Mouse (Mus musculus): Measurements from ENCODE around the gene Ift122.
"Not testable (repeated sequence)": the region's sequence is repeated elsewhere in the genome, so short reads cannot be mapped to it uniquely, and the experiment has no call there.

Gene Ift122

DNA sequence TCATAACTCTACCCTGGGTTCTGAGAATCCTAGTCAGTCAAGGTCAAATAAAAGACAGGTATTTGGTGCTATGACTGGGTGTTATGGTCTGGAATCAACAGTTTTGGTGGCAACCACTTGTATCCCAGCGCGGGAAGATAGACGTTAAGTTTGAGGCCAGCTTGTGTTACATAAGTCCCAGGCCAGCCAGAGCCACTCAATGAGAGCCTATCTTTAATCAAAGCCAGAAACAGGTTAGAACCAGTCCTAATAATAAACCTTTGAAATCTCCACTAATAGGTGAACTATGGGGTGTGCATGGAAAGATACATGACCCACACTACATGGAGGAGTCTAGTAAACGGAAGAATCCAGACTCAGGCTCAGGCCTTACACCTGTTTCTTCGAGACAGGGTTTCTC is 14.5 kb upstream of the Ift122 start:
- in situ Hi-C loops (cut with MboI; ENCODE audit: unreplicated experiment in 2 of 2), result no loop called here

GRCm38 (mm10) chr6:115845006-115845405 is 8.3 kb upstream of the Ift122 start:
- in situ Hi-C loops (cut with MboI; ENCODE audit: unreplicated experiment in 2 of 2), result loop anchor here in 1 of 2 experiments (5.0 to 10.0 kb wide), 2 partner anchors 152 to 290 kb away; partner anchors contain the start of gene Plxnd1

DNA sequence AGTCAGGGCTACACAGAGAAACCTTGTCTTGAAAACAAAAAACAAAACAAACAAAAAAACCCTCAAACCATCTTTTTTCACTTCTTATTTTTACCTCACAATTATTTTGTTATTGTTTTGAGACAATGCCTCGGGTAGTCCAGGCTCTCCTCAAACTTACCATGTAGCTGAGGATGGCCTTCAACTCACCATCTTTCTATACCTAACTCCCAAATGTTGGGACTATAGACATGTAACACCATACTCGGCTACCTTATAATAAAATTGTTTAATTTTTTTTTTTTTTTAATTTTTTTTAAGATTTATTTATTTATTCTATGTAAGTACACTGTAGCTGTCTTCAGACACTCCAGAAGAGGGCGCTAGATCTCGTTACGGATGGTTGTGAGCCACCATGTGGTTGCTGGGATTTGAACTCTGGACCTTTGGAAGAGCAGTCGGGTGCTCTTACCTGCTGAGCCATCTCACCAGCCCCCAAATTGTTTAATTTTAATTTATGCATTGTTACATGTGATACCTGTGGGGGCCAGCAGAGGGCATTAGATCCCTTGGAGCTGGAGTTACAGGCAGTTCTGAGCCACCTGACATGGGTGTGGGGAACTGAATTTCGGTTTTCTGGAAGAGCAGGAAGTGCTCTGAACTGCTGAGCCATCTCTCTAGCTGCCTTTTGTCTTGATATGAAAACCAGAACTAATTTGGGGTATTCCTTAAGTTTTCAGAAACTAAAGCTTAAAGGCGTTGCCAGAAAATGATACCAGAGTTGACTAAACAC is 6.4 kb upstream of the Ift122 start:
- in situ Hi-C loops (cut with MboI; ENCODE audit: unreplicated experiment in 2 of 2), result loop anchor here in 1 of 2 experiments (5.0 to 10.0 kb wide), 2 partner anchors 150 to 288 kb away; partner anchors contain the start of gene Plxnd1

GRCm38 (mm10) chr6:115848598-115849304 is 4.5 kb upstream of the Ift122 start:
- in situ Hi-C loops (cut with MboI; ENCODE audit: unreplicated experiment in 2 of 2), result loop anchor here in 1 of 2 experiments (5.0 to 10.0 kb wide), 2 partner anchors 149 to 286 kb away; partner anchors contain the start of gene Plxnd1

DNA sequence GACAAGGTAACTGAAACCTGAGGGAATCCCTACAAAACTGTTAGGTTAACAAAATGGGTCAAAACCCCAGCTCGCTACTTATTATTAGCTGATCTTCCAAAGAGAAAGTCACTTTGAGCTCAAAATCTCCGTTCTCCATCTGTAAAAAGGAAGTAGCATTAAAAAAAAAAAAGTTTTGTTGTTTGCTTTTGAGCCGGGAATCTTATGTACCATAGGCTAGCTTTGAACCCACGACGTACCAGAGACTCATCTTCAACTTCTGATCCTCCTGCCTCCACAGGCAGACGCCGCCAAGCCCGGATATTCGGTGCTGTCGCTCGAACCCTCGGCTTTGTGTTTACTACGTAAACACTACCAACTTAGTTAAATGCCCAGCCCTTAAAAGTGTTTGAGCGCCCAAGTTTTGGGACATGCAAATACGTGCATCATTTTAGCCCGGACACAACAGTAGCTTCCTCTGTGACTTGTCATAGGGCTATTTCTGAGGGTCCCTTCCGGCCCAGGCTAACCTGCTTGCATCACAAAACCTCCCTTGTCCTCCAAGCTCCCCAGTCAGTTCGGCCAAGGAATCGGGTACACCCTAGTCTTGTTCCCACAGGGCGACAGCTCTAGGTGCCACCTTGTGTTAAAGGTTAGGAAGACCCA is 702 bp upstream of the Ift122 start:
- in situ Hi-C loops (cut with MboI; ENCODE audit: unreplicated experiment in 2 of 2), result loop anchor here (5.0 to 10.0 kb wide), 4 partner anchors 35 to 128 kb away; no protein-coding TSS in a partner anchor

DNA sequence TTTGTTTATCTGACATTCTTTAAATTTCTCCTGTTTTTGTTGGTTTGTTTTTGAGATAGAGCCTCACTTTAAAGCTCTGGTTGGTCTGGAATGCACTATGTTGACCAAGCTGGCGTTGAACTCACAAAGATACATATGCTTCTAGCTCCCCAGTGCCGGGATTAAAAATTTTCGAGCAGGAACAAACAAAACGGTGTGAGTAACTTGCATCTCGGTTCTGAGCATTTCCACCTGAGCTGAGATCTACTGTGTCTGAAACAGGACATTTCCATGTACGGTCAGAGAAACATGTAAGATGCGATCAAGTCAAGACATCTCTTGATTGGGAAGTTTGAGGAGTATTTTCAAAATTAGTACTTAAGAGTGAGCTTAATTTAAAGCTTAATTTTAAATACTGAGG is 715 bp downstream of the Ift122 start:
- in situ Hi-C loops (cut with MboI; ENCODE audit: unreplicated experiment in 2 of 2), result loop anchor here (5.0 to 10.0 kb wide), 4 partner anchors 37 to 129 kb away; no protein-coding TSS in a partner anchor

DNA sequence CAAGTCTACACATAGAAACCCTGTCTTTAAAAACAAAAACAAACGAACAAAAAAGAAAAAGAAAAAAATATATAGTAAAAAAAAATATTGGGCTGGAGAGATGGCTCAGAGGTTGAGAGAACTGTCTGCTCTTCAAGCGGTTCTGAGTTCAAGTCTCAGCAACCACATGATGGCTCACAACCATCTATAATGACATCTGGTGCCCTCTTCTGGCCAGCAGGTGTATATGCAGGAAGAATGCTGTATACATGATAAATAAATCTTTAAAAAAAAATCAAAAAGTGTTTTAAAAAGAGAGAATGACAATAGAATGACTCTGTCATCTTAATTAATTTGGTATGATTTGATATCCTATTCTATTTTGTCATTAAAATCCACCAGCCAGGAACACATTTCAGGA is 1.2 kb downstream of the Ift122 start:
- in situ Hi-C loops (cut with MboI; ENCODE audit: unreplicated experiment in 2 of 2), result loop anchor here (5.0 to 10.0 kb wide), 4 partner anchors 37 to 130 kb away; no protein-coding TSS in a partner anchor

DNA sequence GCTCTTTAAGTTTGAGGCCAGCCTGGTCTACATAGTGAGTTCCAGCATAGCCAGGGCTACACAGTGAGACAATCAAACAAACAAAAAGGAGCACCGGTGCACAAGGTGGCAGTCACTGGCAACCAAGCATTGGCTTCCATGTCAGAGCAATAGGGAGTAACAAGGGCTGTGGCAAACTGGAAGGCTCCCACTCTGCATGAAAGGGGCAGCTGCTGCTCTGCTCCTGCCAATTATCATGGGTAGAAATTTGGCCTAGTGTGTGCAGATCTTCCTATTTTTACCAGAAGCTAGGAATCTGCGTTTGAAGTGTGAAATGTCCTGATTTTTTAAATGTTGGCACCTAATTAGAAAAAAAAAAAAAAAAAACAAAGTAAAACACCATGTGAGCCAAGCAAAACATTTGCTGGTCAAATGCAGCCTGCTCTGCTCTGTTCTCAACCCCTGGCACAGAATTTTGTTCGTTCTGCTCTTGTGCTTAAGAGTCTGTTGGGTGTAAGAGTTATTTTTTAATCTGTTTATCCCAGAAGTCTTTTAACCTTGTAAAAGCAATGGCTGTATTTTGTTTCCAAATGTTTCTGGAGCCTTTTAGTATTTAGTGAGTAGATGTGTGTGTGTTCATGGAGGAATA is 2.6 kb downstream of the Ift122 start:
- in situ Hi-C loops (cut with MboI; ENCODE audit: unreplicated experiment in 2 of 2), result loop anchor here in 1 of 2 experiments (10.0 kb wide), 1 partner anchor 131 kb away; no protein-coding TSS in a partner anchor

- in situ Hi-C loops (cut with MboI; ENCODE audit: unreplicated experiment in 2 of 2), result loop anchor here in 1 of 2 experiments (10.0 kb wide), 1 partner anchor 132 kb away; no protein-coding TSS in a partner anchor
Observed at GRCm38 (mm10) chr6:115856361-115856745, 3.1 kb downstream of the Ift122 start.

DNA sequence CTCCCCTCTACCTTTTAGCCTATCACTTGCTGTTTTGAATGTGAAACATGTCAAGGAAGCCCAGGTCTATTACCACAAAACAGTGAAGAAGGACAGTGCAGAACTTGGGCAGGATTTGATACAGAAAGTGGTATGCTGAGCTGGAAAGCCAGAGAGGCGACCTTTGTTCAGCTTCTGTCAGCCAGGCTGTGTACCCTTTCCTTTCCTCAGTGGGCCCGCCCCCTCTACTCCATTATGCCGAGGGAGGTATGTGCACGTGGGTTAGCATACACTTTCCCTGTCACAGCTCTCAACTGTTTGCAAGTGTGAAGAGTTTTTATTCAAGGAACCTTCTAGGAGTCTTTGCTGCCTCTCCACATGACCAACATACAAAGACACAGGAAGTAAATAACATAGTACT is 6.0 kb downstream of the Ift122 start:
- in situ Hi-C loops (cut with MboI; ENCODE audit: unreplicated experiment in 2 of 2), result loop anchor here in 1 of 2 experiments (10.0 kb wide), 1 partner anchor 134 kb away; no protein-coding TSS in a partner anchor

GRCm38 (mm10) chr6:115860027-115860556 is 6.8 kb downstream of the Ift122 start:
- in situ Hi-C loops (cut with MboI; ENCODE audit: unreplicated experiment in 2 of 2), result no loop called here

DNA sequence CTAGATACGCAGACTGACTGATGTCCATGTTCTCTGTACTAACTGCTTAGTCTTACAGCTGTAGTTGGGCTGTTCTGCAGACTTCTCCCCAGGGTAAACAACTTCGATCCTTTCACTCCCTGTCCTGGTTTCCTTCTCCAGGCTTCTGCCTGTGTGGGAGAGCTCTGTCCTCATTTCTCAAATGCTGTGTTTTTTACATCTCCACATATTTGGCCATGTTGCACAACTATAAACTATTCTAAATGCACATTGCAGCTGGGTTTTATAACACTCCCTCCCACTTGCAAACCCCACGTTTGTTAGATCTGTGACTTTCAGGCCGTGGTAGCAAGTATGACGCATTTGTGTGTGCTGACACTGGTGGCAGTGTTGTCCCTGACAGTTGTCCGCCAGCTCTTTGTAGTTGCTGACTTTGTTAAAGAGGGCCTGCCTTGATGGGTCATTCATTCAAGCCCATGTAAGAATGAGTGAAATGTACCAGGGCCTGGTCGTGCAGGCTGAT is 10.1 kb downstream of the Ift122 start:
- in situ Hi-C loops (cut with MboI; ENCODE audit: unreplicated experiment in 2 of 2), result no loop called here

GRCm38 (mm10) chr6:115865246-115865645 is 12.0 kb downstream of the Ift122 start:
- in situ Hi-C loops (cut with MboI; ENCODE audit: unreplicated experiment in 2 of 2), result no loop called here

GRCm38 (mm10) chr6:115867157-115867556 is 13.9 kb downstream of the Ift122 start:
- in situ Hi-C loops (cut with MboI; ENCODE audit: unreplicated experiment in 2 of 2), result not testable (repeated sequence)

GRCm38 (mm10) chr6:115871318-115871717 is 18.0 kb downstream of the Ift122 start:
- in situ Hi-C loops (cut with MboI; ENCODE audit: unreplicated experiment in 2 of 2), result not testable (repeated sequence)

GRCm38 (mm10) chr6:115877239-115877638 is 24.0 kb downstream of the Ift122 start:
- in situ Hi-C loops (cut with MboI; ENCODE audit: unreplicated experiment in 2 of 2), result loop anchor here (25.0 kb wide), 2 partner anchors 735 to 1960 kb away; partner anchors contain the start of gene Zfp637 (in 1 of the 2)

DNA sequence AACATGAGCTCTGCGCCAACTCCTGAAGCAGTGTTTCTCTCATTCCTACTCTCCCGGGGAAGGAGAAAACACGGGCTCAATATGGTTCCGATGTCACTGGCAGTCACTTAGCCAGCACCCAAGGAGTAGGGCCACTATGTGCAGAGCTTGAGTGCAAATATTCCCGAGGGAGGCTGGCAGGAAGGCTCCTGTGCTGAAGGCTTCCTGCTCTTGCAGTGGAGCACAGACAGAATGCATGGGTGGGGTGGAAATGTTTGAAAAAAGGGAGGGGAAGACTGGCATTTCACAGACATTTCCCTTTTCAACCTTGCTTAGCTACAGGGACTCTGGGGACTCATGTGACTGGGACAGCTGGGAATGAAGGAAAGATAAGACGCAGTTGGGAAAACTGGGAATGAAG is 25.4 kb downstream of the Ift122 start:
- in situ Hi-C loops (cut with MboI; ENCODE audit: unreplicated experiment in 2 of 2), result loop anchor here (25.0 kb wide), 2 partner anchors 734 to 1959 kb away; partner anchors contain the start of gene Zfp637 (in 1 of the 2)

GRCm38 (mm10) chr6:115879736-115880135 is 26.5 kb downstream of the Ift122 start:
- in situ Hi-C loops (cut with MboI; ENCODE audit: unreplicated experiment in 2 of 2), result loop anchor here (25.0 kb wide), 2 partner anchors 733 to 1958 kb away; partner anchors contain the start of gene Zfp637 (in 1 of the 2)

DNA sequence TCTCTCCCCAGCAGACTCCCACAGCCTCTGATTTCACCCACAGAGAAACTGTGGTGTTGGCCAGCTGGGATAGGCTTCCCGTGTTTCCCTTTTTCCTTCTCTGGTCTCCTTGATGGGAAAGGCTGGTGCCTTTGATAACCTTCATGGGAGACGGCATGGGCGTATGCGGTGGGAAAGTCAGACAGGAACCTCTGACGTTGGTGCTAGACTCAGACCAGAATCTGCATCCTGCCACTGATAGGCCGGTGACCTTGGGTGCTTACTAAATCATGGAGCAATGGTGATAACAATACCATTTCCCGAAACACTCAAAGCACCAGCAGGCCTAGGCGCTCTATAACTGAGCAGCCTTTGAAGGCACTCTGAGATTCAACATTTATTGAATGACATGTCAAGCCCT is 27.5 kb downstream of the Ift122 start:
- in situ Hi-C loops (cut with MboI; ENCODE audit: unreplicated experiment in 2 of 2), result loop anchor here (25.0 kb wide), 2 partner anchors 732 to 1957 kb away; partner anchors contain the start of gene Zfp637 (in 1 of the 2)

Data from v-Abl transformed pro-B cells (cell line).